Mouse (Mus musculus): ENCODE data around the gene Rflna.

Rflna gene

DNA sequence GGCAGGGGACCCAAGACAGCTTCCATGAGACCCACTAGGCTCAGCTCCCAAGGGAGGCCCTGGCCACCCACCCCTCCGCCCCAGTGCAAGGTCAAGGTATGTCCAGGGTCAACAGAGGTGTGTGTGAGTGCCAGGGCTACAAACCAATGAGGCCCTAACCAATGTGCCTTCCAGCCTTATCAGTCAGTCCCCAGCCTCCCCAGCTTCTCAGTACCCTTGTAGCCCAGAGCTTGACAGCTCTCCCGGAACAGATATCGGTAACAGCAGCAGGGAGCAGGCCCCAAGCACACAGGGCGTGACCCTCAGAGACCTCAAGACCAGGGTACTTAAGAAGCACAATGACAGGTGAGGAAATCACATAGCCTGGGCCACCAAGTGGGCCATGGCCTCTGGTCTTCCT lies 46.5 kb downstream of the Rflna start:
- in situ Hi-C loops (cut with MboI, MseI) = loop anchor here (25.0 kb wide), 1 partner anchor 412 kb away; the partner anchor contains the start of gene Atp6v0a2

DNA sequence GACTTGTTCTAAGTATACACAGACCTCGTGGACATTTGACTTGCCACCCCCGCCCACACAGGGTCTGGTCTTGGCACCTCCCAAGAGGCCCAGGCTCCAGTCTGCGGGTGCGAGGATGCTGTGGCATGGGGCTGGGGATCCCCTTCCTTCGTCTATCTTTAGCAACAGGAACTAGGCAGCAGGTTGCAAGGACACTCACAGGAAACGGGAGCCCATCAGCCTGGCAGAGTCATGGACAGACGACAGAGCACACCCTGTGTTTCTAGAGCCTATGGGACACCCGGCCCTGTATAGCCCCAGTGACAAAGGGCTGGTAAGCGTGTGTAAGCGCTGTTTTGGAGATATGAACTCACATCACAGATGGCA lies 49.2 kb downstream of the Rflna start:
- in situ Hi-C loops (cut with MboI, MseI) = no loop called here

GRCm38 (mm10) chr5:125052603-125053488 lies 49.8 kb downstream of the Rflna start:
- in situ Hi-C loops (cut with MboI, MseI) = no loop called here

DNA sequence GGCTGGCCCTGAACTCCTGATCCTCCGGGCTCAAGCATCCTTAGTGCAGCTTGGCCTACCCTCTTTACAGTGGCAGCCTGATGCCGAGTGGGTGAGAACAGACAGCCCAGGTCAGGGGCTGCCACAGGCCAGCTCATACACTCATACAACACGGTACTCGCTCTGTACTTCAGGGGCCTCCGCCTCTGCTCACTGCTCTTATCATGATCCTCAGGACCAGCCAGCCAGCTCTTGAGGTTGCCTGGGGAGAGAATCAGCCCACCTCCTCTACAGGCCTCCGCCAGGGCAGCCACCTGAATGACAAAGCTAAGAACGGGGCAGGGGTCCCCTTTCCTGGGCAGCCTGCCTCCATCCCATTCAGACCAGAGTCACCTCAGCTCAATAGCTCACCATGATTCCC lies 50.6 kb downstream of the Rflna start:
- in situ Hi-C loops (cut with MboI, MseI) = no loop called here

- in situ Hi-C loops (cut with MboI, MseI) = no loop called here
Observed at GRCm38 (mm10) chr5:125055901-125056300, 52.9 kb downstream of the Rflna start.

DNA sequence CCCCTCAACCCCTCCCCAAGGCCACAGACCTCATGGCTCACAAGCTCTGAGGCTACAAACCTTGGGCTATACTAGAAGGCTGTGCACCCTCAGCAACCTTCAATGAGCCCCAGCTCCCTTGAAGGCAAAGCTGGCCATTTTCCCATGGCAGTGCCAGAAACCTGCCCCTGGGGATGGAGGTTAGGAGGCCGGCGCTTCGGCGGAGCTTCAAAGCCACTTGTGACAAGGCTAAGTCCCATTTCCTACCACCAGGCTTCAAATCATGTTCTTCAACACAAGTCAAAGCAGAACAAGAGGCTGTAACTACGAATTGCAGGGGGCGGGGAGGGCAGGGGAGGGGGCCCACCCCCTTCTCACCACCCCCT lies 53.3 kb downstream of the Rflna start:
- in situ Hi-C loops (cut with MboI, MseI) = no loop called here

- in situ Hi-C loops (cut with MboI, MseI) = no loop called here
Observed at GRCm38 (mm10) chr5:125056696-125057554, 53.9 kb downstream of the Rflna start.

GRCm38 (mm10) chr5:125057555-125058266 lies 54.7 kb downstream of the Rflna start:
- in situ Hi-C loops (cut with MboI, MseI) = no loop called here

DNA sequence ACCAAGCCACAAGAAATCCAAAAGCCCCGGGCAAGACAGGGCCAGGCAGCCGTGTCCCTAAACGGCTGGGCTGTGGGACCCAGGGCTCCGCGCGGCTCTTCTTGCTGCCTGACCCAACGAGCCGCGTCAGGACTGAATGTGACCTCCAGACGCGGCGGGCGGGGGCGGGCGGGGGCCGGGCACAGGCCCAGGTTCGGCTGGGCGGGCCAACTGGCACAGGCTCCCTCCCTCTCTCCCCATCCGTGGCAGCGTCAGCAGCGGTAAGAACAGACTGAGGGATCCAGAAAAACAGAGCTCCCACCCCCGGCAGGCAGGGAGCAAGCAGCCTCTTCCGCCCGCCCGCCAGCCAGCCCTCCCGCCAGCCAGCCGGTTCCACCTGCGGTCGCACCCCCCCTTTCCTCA lies 55.2 kb downstream of the Rflna start:
- in situ Hi-C loops (cut with MboI, MseI) = no loop called here
